Mouse (Mus musculus) bone marrow, adult 2 months (tissue): ENCODE data around the gene Rarres1. TPM values are rescaled to one million over a fixed set of nuclear protein-coding genes. Genes with fewer than 3 reads are reported as not detected.
A peak's percentile ranks its signal among the peaks of the same experiment; 100 is the strongest.

Experiments used
- H3K27ac ChIP-seq: fragments of 200-500 bp; 2 replicates; pipeline ENCODE4 v1.5.1; 2012; ENCODE audit warnings: low read depth, mild to moderate bottlenecking, control low read depth, inconsistent platforms, low read length; ENCODE audit not compliant: control insufficient read depth, poor library complexity, insufficient read depth
- H3K4me1 ChIP-seq: fragments of 200-500 bp; 2 replicates; pipeline ENCODE4 v1.6.1; 2011; ENCODE audit warnings: low read length; ENCODE audit not compliant: control insufficient read depth, insufficient read depth
- H3K4me3 ChIP-seq: fragments of 200-500 bp; replicated peaks from 2 replicates; pipeline ENCODE3; 2011; ENCODE audit warnings: mild to moderate bottlenecking, low read depth, low read length, control low read depth; ENCODE audit not compliant: control insufficient read depth
- CTCF ChIP-seq: fragments of 200-500 bp; IDR thresholded peaks from 2 replicates; pipeline ENCODE4 v1.5.1; 2011; ENCODE audit warnings: low read length, control low read depth; ENCODE audit not compliant: control insufficient read depth, insufficient read depth
- POLR2A ChIP-seq: fragments of 200-500 bp; IDR thresholded peaks from 2 replicates; pipeline ENCODE4 v1.6.1; 2011; ENCODE audit warnings: low read depth, mild to moderate bottlenecking, control low read depth, low read length, borderline replicate concordance; ENCODE audit not compliant: control insufficient read depth
- WGBS: fragments of 180-500 bp; shearing (Covaris S2); methylation state at CpG from one replicate; pipeline ENCODE4 v1.1.7; 2018; 5-methylcytosine and 5-hydroxymethylcytosine counted together
- polyA plus RNA-seq: library from polyadenylated mRNA; stranded (reverse); fragments of >200 nt; gene quantifications from 2 replicates; pipeline ENCODE4 v1.2.4, GENCODE M21; 2011; ENCODE audit warnings: low replicate concordance; ENCODE audit not compliant: missing spikeins, insufficient read depth, insufficient read length

Gene Rarres1
- polyA plus RNA-seq, 1 experiment: not detected

GRCm38 (mm10) chr3:67543630-67544029, 28.3 kb upstream of the Rarres1 start:
- 78% methylated on average over 8 of the region's 8 CpGs for WGBS
- Histone ChIP-seq H3K27ac (no peak overlapping the region), H3K4me3 (no peak overlapping the region), H3K4me1 (no peaks in the 10 kb centered on the region)
- TF ChIP-seq POLR2A: no peak
- no peak for TF ChIP-seq CTCF

DNA sequence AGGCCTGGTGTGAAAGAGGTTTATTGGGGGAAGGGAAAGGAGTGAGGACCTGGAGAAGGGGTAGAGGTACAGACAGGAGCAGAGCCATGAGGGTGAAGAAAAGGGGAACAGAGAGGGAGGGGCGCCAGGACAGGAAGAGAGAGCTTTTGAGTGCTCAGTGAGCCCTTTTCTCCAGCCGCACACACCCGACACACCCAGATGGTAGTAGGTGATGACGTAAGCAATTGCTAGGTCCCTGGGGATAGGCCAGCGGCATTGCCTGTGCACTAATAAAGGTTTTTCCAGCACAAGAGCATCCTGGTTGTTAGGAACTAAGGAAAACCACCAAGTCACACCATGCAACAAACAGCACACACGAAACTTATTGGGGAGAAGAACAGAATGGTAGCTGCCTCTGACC, 9.4 kb upstream of the Rarres1 start:
- WGBS: 54% methylated on average over 6 of the region's 6 CpGs
- H3K4me3 ChIP-seq: no peak overlapping the region
- no peak overlapping the region for H3K27ac ChIP-seq
- no peaks in the 10 kb centered on the region; the same call in 1 of the 2 replicates for H3K4me1 ChIP-seq
- TF ChIP-seq CTCF (no peak), POLR2A (no peak)

GRCm38 (mm10) chr3:67522709-67523108, 7.4 kb upstream of the Rarres1 start:
- no peak overlapping the region for H3K4me3 ChIP-seq
- no peaks in the 10 kb centered on the region; the same call in 1 of the 2 replicates for H3K4me1 ChIP-seq
- no peak for TF ChIP-seq CTCF
- no peak for TF ChIP-seq POLR2A
- H3K27ac ChIP-seq: no peak overlapping the region
- 75% methylated on average over 8 of the region's 8 CpGs for WGBS

GRCm38 (mm10) chr3:67520568-67521143, 5.3 kb upstream of the Rarres1 start:
- TF ChIP-seq POLR2A (no peak), CTCF (no peak)
- WGBS: 75% methylated on average over 5 of the region's 5 CpGs
- no peak overlapping the region for H3K4me3 ChIP-seq

DNA sequence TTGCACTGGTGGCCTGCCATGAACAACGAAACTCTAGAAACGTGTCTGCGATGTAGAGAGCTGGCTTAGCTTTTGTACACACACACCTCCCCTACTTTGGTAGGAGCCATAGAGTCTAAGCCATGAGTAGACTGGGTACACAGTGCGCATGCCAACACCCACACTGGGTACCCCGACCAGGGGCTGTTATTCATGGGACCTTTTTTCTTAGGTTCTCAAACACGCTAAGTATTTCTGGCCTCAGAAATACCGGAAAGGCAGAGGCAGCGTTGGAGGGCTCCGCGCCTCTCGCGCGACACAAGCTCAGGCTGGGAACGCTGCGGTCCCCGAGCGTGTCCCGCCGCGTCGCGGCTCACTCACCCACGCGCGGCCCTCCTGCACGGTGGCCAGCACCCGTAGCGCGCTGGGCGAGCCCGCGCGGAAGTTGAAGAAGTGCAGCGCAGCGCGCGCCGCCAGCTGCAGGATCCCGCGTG, 486 bp downstream of the Rarres1 start:
- 4% methylated on average over 40 of the region's 40 CpGs for WGBS
- TF ChIP-seq CTCF (no peak), POLR2A (no peak)
- H3K4me1 ChIP-seq: no peaks in the 10 kb centered on the region
- H3K27ac ChIP-seq: no peak overlapping the region
- no peak overlapping the region for H3K4me3 ChIP-seq

More at GRCm38 (mm10) chr3:67520568-67521143, 5.3 kb upstream of the Rarres1 start:
- Histone ChIP-seq H3K4me1 (no peaks in the 10 kb centered on the region; the same call in 1 of the 2 replicates), H3K27ac (no peak overlapping the region)

DNA sequence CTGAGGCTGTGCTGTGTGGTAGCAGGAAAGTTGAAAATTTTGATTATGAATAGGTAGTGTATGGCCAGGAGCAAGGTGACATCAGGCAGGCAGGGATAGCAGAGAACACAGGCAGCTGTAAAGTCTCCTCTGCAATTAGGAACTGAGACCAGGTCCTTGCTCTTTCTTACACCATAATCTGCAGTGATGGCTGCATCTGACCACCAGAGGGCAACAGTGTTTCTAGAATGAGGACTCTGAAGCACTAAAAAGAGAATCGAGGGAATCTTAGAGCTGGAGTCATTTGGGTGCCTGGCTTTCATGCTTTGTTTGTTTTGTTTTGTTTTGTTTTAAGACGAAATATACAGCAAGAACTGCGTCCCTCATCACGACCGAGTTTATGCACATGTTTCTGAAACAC, 2.5 kb downstream of the Rarres1 start:
- TF ChIP-seq CTCF (peak; percentile 42), POLR2A (no peak)
- Histone ChIP-seq H3K4me3 (no peak overlapping the region), H3K27ac (no peak overlapping the region), H3K4me1 (no peaks in the 10 kb centered on the region)
- under 1% methylated on average over 5 of the region's 5 CpGs for WGBS

GRCm38 (mm10) chr3:67508216-67508892, 7.0 kb downstream of the Rarres1 start:
- TF ChIP-seq POLR2A: no peak
- no peak for TF ChIP-seq CTCF
- 83% methylated on average over 10 of the region's 10 CpGs for WGBS
- H3K4me1 ChIP-seq: no peaks in the 10 kb centered on the region
- no peak overlapping the region for H3K27ac ChIP-seq
- no peak overlapping the region for H3K4me3 ChIP-seq

DNA sequence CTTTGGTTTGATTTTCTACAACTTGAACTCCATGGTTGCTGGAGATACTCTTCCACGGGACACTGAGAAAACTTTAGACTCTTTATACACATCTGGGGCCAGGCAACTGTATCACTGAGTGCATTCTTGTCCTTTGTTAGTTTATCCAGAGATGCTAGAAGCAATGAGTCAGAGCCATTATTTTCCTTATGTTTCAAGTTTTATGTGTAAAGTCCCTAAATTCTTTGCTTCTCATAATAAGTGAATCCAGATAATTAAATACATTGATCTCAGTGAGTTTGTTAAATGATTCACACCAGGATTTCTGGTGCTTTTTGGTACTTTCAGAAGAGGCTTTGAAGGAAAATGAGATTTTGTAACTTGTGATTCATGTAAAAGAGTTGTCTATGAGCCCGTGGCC, 10.0 kb downstream of the Rarres1 start:
- 81% methylated on average over 2 of the region's 2 CpGs for WGBS
- no peak for TF ChIP-seq CTCF
- no peak for TF ChIP-seq POLR2A
- H3K4me1 ChIP-seq: no peaks in the 10 kb centered on the region

More for the DNA sequence above, 10.0 kb downstream of the Rarres1 start:
- no peak overlapping the region for H3K4me3 ChIP-seq
- no peak overlapping the region for H3K27ac ChIP-seq
